Mouse (Mus musculus): ENCODE results near the gene Vtcn1.

Vtcn1 gene

DNA sequence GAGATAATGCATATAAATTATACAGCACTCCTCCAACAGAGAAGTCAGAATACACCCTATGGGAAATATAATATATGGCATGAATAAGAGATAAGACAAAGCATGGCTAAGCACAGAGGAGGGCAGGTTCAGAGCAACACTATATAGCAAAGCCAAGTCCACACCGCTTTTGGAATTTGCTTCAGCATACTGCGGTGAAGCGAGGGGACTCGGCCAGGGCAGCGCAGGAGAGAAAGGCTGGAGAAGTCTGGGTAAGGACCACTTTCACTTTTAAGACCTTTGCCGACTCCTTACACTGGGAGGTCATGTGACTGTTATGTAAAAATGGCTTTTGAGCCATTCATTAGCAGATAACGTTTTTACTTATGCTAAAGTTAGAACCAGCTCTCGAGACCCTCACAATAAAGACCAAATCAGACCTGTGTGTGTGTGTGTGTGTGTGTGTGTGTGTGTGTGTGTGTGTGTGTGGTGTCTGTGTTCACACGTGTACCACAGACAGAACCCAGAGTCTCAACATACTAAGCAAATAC, 95.4 kb downstream of the Vtcn1 start:
- no peak for DNase-seq (ENCODE audit: inconsistent age in 2 of 2, low spot score in 1 of 2)

DNA sequence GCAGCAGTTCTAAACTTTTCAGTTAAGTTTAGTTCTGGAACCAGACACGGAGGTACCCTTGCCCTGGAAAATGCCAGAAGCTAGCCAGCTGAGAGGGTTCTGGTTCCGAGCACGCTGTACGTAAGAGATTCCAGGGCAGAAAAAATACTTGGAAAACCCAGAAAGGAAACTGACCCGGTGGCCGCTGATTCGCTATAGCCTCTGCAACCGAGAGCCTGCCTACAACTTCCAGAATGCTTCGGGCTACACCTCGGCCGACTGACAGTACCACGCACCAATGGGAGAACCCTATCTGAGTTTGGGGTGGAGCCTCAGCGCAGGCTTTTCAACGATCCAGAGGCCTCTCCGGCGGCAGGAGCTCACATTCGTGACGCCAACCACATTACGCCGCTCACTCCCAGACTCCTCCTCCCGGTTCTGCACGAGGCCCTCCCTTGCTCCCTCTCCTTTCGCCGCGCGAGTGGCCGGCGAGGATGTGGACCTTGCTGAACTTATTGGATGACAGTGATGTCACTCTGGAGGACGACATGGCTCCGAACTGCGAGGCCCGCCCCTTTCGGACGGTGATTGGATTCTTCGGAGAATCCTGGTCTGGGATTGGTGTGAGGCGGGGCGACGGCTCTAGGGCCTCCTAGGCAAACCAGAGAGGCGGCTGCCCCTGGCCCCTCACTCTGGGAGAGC, 96.7 kb downstream of the Vtcn1 start, which contains the start of gene Trim45:
Gene Trim45, plus strand, starts transcription at position 378 of the 681 bp plus-strand sequence.
- peak; percentile 99 to 100 for DNase-seq (ENCODE audit: inconsistent age in 2 of 2, low spot score in 1 of 2)

DNA sequence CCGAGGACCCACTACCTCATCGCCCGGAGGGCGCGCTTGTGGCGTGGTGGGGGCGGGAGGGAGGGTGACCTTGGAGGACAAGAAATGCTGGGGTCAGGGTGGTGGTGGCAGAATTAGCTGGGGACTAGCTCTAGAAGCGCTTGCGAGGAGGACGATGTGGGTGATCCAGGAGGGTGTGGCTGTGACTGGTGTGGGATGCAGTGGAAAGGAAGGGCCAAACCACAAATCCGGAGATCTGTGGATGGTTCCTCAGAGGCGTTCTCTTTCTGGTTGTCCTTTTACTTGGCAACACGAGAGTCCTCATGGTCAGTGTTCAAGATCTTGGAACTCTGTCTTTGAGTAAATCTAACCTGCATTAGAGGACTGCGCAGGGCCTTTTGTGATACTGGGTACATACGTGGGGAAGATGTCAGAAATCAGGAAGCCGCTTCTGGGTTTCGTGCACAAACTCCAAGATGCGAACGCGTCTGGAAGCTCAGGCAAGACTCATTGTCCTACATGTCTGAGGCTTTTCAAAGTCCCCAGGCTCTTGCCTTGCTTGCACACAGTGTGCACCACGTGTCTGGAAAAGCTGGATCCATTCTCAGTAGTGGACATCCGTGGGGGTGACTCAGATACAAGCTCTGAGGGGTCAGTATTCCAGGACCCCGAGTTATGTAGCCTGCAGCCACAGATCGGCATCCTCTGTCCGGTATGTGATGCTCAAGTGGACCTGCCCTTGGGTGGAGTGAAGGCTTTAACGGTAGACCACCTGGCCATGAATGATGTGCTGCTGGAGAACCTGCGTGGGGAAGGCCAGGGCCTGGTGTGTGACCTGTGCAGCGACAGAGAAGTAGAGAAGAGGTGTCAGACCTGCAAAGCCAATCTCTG, 97.5 kb downstream of the Vtcn1 start:
- peak in 1 of 2 experiments; percentile 36 for DNase-seq (ENCODE audit: inconsistent age in 2 of 2, low spot score in 1 of 2)

DNA sequence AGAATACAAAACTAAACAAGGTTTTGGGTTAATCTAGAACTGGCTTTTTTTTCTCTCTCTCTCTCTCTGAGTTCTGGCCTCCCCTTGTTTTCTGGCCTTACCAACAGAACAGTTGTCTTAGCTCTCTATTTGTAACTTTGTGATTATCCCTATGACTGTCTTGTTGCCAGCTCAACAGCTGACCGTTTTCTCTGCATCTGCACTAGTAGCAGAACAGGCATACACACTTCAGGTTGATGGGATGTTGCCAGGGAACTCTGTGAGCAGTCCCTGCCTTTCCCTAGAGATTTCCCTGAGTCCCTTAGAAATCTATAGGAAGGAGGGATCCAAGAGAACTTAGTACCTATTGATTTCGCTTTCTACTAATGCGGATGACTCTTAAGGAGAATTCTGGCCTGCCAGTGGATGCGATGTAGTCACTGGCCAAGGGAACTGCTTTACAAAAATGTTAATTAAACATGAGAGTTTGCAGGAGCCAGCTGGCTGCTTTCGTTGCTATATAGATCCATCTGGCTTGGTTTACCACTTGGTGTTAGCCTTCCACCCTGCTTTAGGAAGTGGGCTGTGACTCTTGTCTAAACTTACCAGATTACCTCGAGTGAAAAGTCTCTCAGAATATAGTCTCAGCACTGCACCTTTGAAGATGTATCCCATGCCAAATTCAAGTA, 98.9 kb downstream of the Vtcn1 start:
- no peak for DNase-seq (ENCODE audit: inconsistent age in 2 of 2, low spot score in 1 of 2)

DNA sequence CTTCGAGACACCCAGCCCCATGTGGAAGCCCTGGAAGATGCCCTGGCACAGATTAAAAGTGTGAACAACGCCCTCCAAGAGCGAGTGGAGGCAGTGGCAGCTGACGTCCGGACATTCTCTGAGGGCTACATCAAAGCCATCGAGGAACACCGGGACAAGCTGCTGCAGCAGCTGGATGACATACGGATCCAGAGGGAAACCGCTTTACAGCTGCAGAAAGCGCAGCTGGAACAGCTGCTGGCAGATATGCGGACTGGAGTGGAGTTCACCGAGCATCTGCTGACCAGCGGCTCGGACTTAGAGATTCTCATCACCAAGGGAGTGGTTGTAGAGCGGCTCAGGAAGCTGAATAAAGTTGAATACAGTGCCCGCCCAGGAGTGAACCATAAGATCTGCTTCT, 99.9 kb downstream of the Vtcn1 start:
- DNase-seq (ENCODE audit: inconsistent age in 2 of 2, low spot score in 1 of 2), result no peak

DNA sequence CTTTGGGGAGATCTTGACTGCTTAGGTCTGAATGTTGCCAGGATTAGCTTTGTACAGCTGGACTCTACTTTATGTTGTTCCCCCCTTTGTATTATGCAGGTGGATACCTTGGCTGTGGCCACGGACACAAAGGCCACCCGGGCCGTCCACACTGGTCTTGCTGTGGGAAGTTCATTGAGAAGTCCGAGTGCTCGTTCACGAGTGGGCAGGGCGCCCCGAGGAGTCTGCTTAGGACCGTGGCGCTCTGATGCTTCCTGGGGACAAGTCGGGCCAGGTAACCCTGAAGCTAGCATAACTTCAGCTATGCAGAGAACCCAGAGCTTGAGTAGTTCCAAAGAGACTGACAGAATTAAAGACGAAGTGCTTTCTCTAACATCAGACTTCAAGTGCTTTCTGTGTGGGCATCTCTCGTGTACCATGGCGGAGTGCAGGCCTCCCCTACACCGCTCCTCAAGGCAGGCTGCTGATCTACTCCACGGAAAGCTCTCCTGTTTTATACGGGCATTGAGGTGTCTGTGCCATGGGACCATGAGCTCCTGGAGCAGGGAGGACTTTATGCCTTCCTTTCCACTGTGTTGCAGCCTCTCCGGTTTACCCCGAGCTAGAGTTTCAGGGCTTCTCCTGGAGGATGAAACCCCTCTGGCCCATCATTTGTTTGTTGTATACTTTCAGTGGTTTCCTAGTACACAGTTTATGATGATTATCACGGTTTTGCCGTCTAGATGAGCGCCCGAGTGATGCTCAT, 106.2 kb downstream of the Vtcn1 start:
- DNase-seq (ENCODE audit: inconsistent age in 2 of 2, low spot score in 1 of 2), result no peak

DNA sequence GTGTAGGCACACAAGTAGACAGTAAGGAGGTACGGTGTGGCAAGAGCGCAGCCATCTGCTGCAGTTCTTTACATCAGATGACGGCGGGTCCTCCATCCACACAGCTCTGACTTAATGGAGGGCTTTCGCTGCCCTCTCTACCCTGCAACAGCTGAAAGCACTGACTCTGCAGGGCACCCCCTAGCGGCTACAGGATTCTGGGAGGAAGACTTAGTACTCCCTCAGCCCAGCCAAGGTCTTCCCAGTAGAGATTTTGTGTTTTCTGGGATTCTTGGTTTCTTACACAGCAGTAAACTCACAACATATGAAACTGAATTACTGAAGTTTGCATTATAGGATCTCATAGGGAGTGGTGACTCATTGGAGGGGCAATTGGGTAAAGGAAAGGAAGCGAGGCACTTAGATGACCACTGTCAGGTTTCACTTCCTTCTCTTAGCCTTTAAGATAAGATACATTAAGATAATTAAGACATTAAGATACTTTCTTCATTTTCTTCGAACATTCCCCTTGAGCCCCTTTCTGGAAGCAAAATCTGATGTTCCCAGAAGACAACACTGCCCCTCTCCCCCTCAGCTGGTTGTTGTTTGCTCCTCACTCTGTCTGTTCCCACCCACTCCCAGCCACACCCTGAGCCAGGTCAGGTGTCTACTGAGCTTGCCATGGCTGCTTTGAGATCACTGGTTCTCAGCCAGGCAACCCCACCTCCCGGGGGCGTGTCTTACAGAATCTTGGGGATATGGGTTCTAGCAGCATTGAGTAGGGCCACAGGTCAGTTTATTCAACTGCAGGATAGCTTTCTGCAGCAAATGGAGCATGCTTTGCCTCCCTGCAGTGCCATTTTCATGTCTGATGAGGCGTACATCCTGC, 107.1 kb downstream of the Vtcn1 start:
- no peak for DNase-seq (ENCODE audit: inconsistent age in 2 of 2, low spot score in 1 of 2)

DNA sequence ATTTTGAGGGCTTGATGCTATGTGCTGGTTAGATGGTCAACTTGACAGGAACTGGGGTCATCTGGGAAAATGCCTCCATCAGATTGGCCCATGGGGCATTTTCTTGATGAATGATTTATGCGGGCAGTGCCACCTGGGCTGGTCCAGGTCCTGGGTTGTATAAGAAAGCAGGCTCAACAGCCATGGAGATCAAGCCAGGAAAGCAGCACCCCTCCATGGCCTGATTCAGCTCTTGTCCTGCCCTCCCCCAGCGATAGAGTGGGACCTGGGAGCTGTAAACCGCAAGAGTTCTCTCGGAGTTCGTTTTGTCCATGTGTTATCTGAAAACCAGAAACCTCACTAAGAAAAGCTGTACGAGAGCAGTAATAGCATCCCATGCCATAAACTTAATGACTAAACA, 110.3 kb downstream of the Vtcn1 start:
- DNase-seq (ENCODE audit: inconsistent age in 2 of 2, low spot score in 1 of 2), result no peak

DNA sequence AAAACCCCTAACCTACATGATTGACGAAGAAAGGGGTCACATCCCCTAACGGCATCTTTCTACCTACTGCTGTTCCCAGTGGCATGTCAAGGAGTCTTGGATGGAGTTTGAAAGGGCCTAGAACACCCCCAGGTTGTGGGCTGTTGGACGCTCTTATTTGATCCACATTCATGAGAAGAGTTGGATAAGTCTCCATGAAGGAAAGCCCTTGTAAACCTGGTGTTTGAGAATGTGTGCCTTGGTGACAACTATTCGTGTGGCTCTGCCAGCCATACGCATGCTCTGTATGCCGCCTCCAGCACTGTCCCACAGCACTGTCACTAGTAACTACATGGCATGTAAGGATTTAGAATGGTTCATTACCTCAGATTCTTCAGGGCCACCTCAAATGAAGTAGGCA, 110.9 kb downstream of the Vtcn1 start:
- no peak for DNase-seq (ENCODE audit: inconsistent age in 2 of 2, low spot score in 1 of 2)

DNA sequence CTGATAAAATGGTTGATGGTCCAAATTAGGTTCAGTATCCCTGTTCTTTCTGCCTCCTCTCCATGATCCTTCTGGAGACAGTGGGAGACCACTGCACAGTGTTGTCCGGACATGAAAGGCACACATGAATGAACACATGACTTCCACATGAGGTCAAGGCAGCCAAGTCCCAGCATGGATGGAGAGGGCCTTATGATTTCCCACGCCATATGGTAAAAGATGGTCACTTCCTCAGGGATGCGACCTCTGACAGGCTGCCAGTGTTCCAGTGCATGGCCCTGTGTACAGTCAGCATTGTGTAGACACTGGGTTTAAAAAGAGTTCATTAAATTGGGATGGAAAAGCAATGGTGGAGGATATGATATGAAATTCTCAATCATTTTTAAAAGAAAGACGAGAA, 113.0 kb downstream of the Vtcn1 start:
- no peak for DNase-seq (ENCODE audit: inconsistent age in 2 of 2, low spot score in 1 of 2)

DNA sequence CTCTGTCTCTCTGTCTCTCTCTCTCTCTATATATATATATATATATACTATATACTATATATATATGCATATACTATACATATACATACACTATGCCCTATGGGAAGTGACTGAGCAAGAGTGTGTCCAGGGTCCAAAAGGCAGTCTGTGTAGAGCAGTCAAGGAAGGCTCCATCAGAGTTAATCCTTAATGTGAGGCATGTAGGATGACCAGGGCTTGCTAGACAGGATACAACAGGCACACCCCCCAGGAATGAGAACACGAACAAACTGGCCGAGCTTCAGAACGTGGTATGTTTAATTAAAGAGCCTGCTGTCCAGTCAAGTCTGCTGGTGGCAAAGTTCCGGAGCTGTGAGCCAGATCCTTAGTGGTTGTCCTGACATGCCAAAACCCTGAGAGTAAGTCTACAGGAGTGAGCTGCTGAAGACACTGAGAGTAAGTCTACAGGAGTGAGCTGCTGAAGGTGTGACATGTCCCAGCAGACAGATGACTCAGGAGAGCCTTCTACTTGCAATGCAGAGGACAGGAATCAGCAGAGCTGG, 115.3 kb downstream of the Vtcn1 start:
- DNase-seq (ENCODE audit: inconsistent age in 2 of 2, low spot score in 1 of 2), result no peak
